Mouse (Mus musculus) E14TG2a.4 (cell line): ENCODE data around the gene Rpl23.

Source experiments
- H3K27me3 ChIP-seq: 2 replicates; pipeline ENCODE4 v1.6.1; 2014; ENCODE audit warnings: low read length, control low read depth; ENCODE audit not compliant: insufficient read depth
- H3K36me3 ChIP-seq: 2 replicates; pipeline ENCODE4 v1.6.1; 2014; ENCODE audit warnings: low read length, control low read depth; ENCODE audit not compliant: insufficient read depth
- H3K4me1 ChIP-seq: replicated peaks from 2 replicates; pipeline ENCODE4 v1.6.1; 2014; ENCODE audit warnings: low read depth, low read length, control low read depth
- H3K4me3 ChIP-seq: replicated peaks from 2 replicates; pipeline ENCODE4 v1.5.1; 2014; ENCODE audit warnings: mild to moderate bottlenecking, low read length
- H3K9me3 ChIP-seq: 2 replicates; pipeline ENCODE4 v1.6.1; 2014; ENCODE audit warnings: low read length, control low read depth
- CTCF ChIP-seq: conservative IDR thresholded peaks from 2 replicates; pipeline ENCODE4 v1.5.1; 2014; ENCODE audit warnings: low read length
- NANOG ChIP-seq: IDR thresholded peaks from 2 replicates; pipeline ENCODE4 v1.6.1; 2014; ENCODE audit warnings: borderline replicate concordance, low read length, mixed read lengths
- POU5F1 ChIP-seq: IDR thresholded peaks from 2 replicates; pipeline ENCODE4 v1.6.1; 2014; ENCODE audit warnings: low read length, borderline replicate concordance

Rpl23 gene

DNA sequence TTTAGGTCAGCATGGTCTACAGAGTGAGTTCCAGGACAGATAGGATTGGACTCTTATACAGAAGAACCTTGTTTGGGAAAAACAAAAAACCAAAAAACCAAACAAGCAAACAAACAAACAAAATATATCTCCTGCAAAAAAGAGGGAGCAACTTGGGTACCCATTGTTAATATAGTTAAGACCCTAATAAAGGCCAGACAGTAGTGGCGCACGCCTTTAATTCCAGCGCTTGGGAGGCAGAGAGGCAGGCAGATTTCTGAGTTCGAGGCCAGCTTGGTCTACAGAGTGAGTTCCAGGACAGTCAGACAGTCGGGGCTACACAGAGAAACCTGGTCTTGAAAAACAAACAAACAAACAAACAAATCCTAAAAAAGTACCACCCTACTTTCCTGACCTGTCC, 7.5 kb upstream of the Rpl23 start:
- Histone ChIP-seq H3K4me1 (peaks cover 47% of the 10 kb centered on the region), H3K9me3 (no peaks in the 10 kb centered on the region), H3K36me3 (no peaks in the 10 kb centered on the region), H3K4me3 (no peak overlapping the region), H3K27me3 (no peaks in the 10 kb centered on the region)
- no peak for TF ChIP-seq CTCF
- TF ChIP-seq NANOG: no peak
- no peak for TF ChIP-seq POU5F1

DNA sequence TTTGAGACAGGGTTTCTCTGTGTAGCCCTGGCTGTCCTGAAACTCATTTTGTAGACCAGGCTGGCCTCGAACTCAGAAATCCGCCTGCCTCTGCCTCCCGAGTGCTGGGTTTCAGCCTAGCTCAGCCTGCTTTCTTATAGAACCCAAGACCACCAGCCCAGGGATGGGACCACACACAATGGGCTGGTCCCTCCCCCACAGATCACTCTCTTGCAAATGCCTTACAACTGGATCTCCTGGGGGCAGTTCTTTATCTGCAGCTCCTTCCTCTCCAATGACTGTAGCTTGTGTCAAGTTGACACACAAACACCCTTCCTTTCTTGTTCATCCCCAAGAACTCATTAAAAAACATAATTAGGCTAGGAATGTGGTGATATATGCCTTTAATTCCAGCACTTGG, 5.7 kb upstream of the Rpl23 start:
- H3K36me3 ChIP-seq: no peaks in the 10 kb centered on the region
- no peaks in the 10 kb centered on the region for H3K27me3 ChIP-seq
- H3K9me3 ChIP-seq: no peaks in the 10 kb centered on the region
- peaks cover 43% of the 10 kb centered on the region for H3K4me1 ChIP-seq
- no peak overlapping the region for H3K4me3 ChIP-seq
- no peak for TF ChIP-seq CTCF
- TF ChIP-seq NANOG: no peak
- no peak for TF ChIP-seq POU5F1

DNA sequence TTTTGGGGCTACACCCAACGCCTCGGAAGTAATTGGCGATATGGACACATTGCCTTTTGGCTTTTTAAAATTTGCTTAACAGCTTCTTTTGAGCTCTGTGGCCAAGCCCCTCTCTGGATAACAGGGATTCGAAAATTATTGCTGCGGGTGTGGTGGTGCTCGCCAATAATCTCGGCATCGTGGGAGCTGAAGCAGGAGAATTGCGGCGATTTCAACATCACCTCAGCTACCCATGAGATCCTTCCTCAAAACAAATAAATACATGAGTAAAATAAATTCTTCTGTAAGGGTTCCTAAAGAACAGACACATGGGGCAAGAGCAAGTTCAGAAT, 293 bp upstream of the Rpl23 start:
- TF ChIP-seq POU5F1: no peak
- no peak for TF ChIP-seq NANOG
- Histone ChIP-seq H3K27me3 (no peaks in the 10 kb centered on the region), H3K4me3 (peak overlapping the region; percentile 97), H3K36me3 (peaks cover 45% of the 10 kb centered on the region), H3K4me1 (peaks cover 48% of the 10 kb centered on the region), H3K9me3 (no peaks in the 10 kb centered on the region)

DNA sequence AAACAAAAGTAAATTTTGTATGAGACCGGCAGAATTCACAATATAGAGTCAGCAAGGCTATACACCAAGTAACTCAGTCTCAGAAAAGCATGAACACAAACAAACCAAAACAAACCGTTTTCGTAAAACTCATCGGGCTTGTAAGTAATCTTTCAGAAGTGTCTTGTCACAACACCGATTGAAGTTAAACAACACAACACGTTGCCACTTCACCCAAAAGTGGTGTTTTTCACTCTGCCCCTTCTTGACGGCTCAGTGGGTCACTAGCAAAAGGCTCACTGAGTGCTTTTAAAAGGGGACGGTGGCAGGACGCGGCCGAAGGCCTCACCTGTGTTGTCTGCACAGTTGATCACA, 782 bp downstream of the Rpl23 start:
- TF ChIP-seq NANOG: no peak
- no peak for TF ChIP-seq CTCF
- no peak for TF ChIP-seq POU5F1
- no peaks in the 10 kb centered on the region for H3K27me3 ChIP-seq
- H3K4me1 ChIP-seq: peaks cover 53% of the 10 kb centered on the region
- H3K9me3 ChIP-seq: no peaks in the 10 kb centered on the region
- H3K4me3 ChIP-seq: peak overlapping the region; percentile 97
- peaks cover 55% of the 10 kb centered on the region for H3K36me3 ChIP-seq

DNA sequence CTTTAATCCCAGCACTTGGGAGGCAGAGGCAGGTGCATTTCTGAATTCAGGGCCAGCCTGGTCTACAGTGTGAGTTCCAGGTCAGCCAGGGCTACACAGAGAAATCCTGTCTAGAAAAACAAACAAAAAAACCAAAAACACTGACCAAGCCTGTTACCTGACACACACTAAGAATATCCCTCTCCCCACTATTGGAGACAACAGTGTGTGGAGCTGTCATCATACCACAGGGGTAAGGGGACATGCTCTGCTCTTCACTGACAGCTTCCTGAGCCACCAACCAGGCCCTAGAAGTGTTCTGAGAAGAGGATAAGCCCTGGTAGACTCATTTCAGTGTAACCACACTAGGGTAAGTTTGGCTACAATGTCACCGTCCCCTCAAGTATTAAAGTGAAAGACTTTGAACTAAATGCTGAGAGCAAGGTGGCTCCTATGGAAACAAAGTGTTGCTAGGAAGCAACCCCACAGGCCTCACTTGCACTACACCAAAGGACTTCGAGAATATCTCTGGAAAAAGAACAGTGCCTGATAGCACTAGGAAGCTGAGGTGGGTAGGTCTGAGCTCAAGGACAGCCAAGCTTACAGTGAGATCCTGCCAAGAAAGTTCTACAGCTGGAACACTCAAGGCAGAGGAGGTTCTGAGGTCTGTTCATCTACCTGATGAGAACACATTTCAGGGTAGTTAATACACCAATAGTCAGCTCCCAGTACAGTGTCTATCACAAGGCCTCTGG, 2.1 kb downstream of the Rpl23 start:
- Histone ChIP-seq H3K9me3 (no peaks in the 10 kb centered on the region), H3K36me3 (peaks cover 68% of the 10 kb centered on the region), H3K4me3 (peak overlapping the region; percentile 97), H3K27me3 (no peaks in the 10 kb centered on the region), H3K4me1 (peaks cover 66% of the 10 kb centered on the region)
- no peak for TF ChIP-seq CTCF
- TF ChIP-seq NANOG: no peak
- TF ChIP-seq POU5F1: no peak

DNA sequence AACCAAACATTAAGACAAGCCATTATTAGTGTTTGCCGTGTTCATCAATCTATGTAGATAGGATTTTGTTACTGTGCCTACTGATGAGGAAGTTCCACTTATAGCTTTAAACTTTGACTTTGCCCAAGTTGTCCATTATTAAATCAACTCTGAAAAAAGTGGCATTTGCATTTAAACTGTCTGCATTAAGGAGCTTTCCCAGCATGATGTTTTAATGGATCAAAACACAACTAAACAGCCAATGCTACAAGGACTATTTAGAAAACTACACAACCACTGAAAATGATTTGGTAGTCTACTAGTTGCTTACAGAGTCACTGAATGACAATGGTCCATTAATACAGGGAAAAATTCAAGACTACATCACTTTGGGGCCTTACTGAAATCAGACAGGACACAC, 3.3 kb downstream of the Rpl23 start:
- Histone ChIP-seq H3K4me3 (peak overlapping the region; percentile 97), H3K36me3 (peaks cover 78% of the 10 kb centered on the region), H3K4me1 (peaks cover 73% of the 10 kb centered on the region), H3K9me3 (no peaks in the 10 kb centered on the region), H3K27me3 (no peaks in the 10 kb centered on the region)
- TF ChIP-seq CTCF (no peak), NANOG (no peak), POU5F1 (no peak)

DNA sequence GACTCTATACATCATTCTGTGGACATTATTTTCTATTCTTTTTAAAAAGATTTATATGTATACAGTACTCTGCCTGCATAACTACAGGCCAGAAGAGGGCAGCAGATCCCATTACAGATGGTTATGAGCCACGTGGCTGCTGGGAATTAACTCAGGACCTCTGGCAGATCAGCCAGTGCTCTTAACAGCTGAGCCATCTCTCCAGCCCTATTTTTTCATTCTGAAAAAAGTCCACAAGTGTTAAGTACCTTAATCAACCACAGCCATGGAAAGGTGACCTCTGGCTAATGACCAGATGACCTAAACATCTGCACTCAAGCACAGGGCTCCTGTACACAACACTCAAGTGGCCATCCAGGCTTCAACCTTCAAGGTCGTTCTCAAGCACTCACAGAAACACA, 5.1 kb downstream of the Rpl23 start:
- TF ChIP-seq NANOG (peak; percentile 63; the same call in 1 of the 2 replicates), CTCF (peak; percentile 47), POU5F1 (no peak)
- Histone ChIP-seq H3K36me3 (peaks cover 78% of the 10 kb centered on the region), H3K4me3 (0 out of 2 replicates have a peak overlapping the region, but pooled peaks have one; percentile 1), H3K27me3 (no peaks in the 10 kb centered on the region), H3K9me3 (no peaks in the 10 kb centered on the region), H3K4me1 (peaks cover 71% of the 10 kb centered on the region)

DNA sequence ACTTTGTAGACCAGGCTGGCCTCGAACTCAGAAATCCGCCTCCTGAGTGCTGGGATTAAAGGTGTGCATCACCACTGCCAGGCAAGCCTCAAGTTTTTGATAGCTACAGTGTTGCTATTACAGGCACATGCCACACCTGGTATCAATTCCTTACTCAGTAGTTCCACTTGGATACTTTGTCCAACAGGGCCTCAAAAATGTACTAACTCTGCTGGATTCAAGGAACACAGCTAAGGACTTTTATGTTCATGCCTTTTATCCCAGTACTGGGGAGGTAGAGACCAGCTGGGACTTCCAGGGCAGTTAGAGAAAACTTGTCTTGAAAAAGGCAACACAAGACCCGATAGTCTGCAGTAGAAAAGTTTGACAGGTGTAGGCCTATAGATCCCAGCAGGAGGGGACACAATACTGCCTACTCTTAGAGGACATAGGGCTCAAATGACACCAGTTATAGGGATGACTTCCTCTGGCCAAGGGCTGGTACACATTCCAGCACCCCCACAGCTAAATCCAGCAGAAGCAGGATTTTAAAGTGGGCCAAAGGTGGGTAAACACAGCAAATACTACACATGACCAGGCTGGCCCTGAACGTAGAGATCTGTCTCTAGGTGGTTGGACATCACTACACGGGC, 5.6 kb downstream of the Rpl23 start:
- H3K4me3 ChIP-seq: no peak overlapping the region
- H3K4me1 ChIP-seq: peaks cover 71% of the 10 kb centered on the region
- H3K9me3 ChIP-seq: no peaks in the 10 kb centered on the region
- H3K36me3 ChIP-seq: peaks cover 75% of the 10 kb centered on the region
- H3K27me3 ChIP-seq: no peaks in the 10 kb centered on the region
- TF ChIP-seq POU5F1: no peak
- TF ChIP-seq CTCF: no peak
- no peak for TF ChIP-seq NANOG

DNA sequence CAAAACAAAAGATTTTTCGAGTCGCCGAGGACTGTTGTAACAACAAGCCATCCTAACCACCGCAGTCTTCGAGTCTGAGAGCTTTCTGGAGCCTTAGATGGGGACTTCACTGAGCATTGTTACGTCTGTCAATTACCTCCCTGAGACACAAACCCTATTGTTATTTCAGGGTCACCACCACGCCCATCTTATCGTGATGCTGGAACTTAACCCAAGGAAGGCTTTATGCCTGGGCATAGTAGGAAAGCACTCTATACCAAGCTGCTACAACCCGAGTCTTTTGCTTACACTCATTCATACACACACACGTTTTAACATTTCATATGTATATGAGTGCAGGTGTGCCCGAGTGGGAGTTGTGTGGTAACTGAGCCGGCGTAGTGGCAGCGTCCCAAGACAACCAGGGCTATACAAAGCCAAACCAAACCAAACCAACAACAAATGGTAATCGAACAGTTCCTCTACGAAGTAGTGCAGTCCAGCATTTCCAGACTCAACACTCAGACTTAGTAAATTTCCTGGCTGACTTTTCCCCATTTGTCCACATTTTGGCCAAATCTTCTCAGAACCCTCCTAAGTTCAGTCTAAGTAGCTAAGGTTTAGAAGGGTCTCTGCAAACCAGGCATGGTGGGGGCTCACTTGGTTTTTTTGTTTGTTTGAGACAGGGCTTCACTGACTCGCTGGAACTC, 6.3 kb downstream of the Rpl23 start, which contains the start of gene 1700001P01Rik:
TSS of gene 1700001P01Rik (minus strand) at position 111 of the 689 bp plus-strand sequence.
- peak; percentile 24; the same call in 1 of the 2 replicates for TF ChIP-seq NANOG
- TF ChIP-seq POU5F1: no peak
- peaks cover 75% of the 10 kb centered on the region for H3K4me1 ChIP-seq
- peaks cover 68% of the 10 kb centered on the region for H3K36me3 ChIP-seq
- peak within 1 kb of the TSS; percentile 49 for H3K4me3 ChIP-seq
- H3K9me3 ChIP-seq: no peaks in the 10 kb centered on the region
- no peaks in the 10 kb centered on the region for H3K27me3 ChIP-seq
